Mouse (Mus musculus) liver, embryonic 14.5 days (tissue): Measurements from ENCODE around the gene Nhlrc2.

Experiments
- CTCF ChIP-seq: IDR thresholded peaks from 2 replicates; pipeline ENCODE4 v1.5.1; 2016; ENCODE audit warnings: antibody characterized with exemption, low read depth, control low read depth
- EP300 ChIP-seq: IDR thresholded peaks from 2 replicates; pipeline ENCODE4 v1.6.1; 2016; ENCODE audit warnings: antibody characterized with exemption, low read depth

- TF ChIP-seq CTCF (no peak), EP300 (no peak)
These were observed 33.9 kb downstream of the Nhlrc2 start for GRCm38 (mm10) chr19:56581981-56582380.
